7 mouse cellular contexts compared by ENCODE assay signal in the genomic region with DNA sequence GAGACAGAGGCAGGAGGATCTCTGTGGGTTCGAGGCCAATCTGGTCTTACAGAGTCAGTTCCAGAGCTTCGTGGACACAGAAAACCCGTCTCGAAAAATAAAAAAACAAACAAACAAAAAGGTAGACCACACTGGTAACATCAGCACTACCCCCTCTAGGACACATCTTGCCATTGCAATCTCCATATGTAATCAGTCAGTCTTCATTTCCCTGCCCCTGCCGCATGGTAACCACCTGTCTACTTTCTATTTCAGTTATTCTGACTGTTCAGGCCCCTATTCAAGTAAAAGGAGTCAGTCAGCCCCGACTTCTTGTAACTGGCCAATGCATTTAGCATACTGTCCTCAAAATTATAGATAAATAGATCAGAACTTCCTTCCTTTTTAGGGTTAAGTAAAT. TPM values are rescaled to one million over a fixed set of nuclear protein-coding genes. Genes with fewer than 3 reads are reported as not detected.
A peak's percentile ranks its signal among the peaks of the same experiment; 100 is the strongest.
DNase-seq lines count a peak whose midpoint lies in the region; ATAC-seq and TF ChIP-seq lines count a peak whose summit lies in the region.

No protein-coding gene starts in this region.

- no peak overlapping the region for H3K9ac ChIP-seq in neural tube, embryonic 11.5 days (ENCODE audit: low read length)
- no peak overlapping the region for H3K9ac ChIP-seq in hindbrain, postnatal 0 days (replicated peaks; ENCODE audit: low read length)
- no peak overlapping the region for H3K9ac ChIP-seq in midbrain, embryonic 15.5 days

- ATAC-seq in neural tube, embryonic 11.5 days (ENCODE audit: insufficient read depth, low FRiP score, low TSS enrichment): no peak
- ATAC-seq in hindbrain, postnatal 0 days: no peak
- ATAC-seq in midbrain, embryonic 15.5 days (replicated peaks): no peak

- WGBS in neural tube, embryonic 11.5 days: 76% methylated on average over 6 of the region's 6 CpGs
- 78% methylated on average over 6 of the region's 6 CpGs for WGBS in hindbrain, postnatal 0 days
- 75% methylated on average over 6 of the region's 6 CpGs for WGBS in midbrain, embryonic 15.5 days

- H3K27me3 ChIP-seq in neural tube, embryonic 11.5 days (ENCODE audit: control insufficient read depth, insufficient read depth, low read length): no peaks in the 10 kb centered on the region
- H3K27me3 ChIP-seq in hindbrain, postnatal 0 days (ENCODE audit: insufficient read depth, low read length): no peaks in the 10 kb centered on the region
- no peaks in the 10 kb centered on the region for H3K27me3 ChIP-seq in midbrain, embryonic 15.5 days (replicated peaks)

- no peaks in the 10 kb centered on the region for H3K9me3 ChIP-seq in neural tube, embryonic 11.5 days (ENCODE audit: control insufficient read depth, low read length)
- H3K9me3 ChIP-seq in hindbrain, postnatal 0 days (ENCODE audit: low read length): no peaks in the 10 kb centered on the region
- no peaks in the 10 kb centered on the region for H3K9me3 ChIP-seq in midbrain, embryonic 15.5 days

- H3K27ac ChIP-seq in neural tube, embryonic 11.5 days (ENCODE audit: low read depth, low read length): no peak overlapping the region
- H3K27ac ChIP-seq in brown adipose tissue, adult 24 weeks (replicated peaks; ENCODE audit: low read depth, low read length): no peak overlapping the region
- no peak overlapping the region for H3K27ac ChIP-seq in hindbrain, postnatal 0 days
- no peak overlapping the region for H3K27ac ChIP-seq in midbrain, embryonic 15.5 days

- H3K4me1 ChIP-seq in neural tube, embryonic 11.5 days (ENCODE audit: control insufficient read depth, insufficient read depth, low read length): 0 out of 2 replicates have a peak, but pooled peaks cover 2% of the 10 kb centered on the region
- H3K4me1 ChIP-seq in brown adipose tissue, adult 24 weeks (ENCODE audit: control insufficient read depth, insufficient read depth, insufficient read length, low read length): no peaks in the 10 kb centered on the region
- no peaks in the 10 kb centered on the region for H3K4me1 ChIP-seq in hindbrain, postnatal 0 days (ENCODE audit: insufficient read depth, low read length)
- H3K4me1 ChIP-seq in midbrain, embryonic 15.5 days: peaks cover 16% of the 10 kb centered on the region

- peaks cover 4% of the 10 kb centered on the region; the same call in 1 of the 2 replicates for H3K36me3 ChIP-seq in neural tube, embryonic 11.5 days (ENCODE audit: control insufficient read depth, insufficient read depth, low read length)
- H3K36me3 ChIP-seq in hindbrain, postnatal 0 days (ENCODE audit: insufficient read depth, low read length): peaks cover 13% of the 10 kb centered on the region
- peaks cover 19% of the 10 kb centered on the region for H3K36me3 ChIP-seq in midbrain, embryonic 15.5 days (replicated peaks)

- H3K4me3 ChIP-seq in neural tube, embryonic 11.5 days (ENCODE audit: low read depth, low read length): peak overlapping the region; percentile 62
- H3K4me3 ChIP-seq in brown adipose tissue, adult 24 weeks (ENCODE audit: insufficient read depth, low read depth, low read length): peak overlapping the region; percentile 82; the same call in 1 of the 2 replicates
- H3K4me3 ChIP-seq in hindbrain, postnatal 0 days (ENCODE audit: low read length): peak overlapping the region; percentile 79
- H3K4me3 ChIP-seq in midbrain, embryonic 15.5 days: peak overlapping the region; percentile 90

- no peak for DNase-seq in neural tube, embryonic 11.5 days (ENCODE audit: low spot score)
- no peak for DNase-seq in neural tube, embryonic 10.5 days (ENCODE audit: extremely low spot score, low spot score)
- no peak for DNase-seq in hindbrain, postnatal 0 days (ENCODE audit: low spot score)
- DNase-seq in frontal cortex, postnatal 36 days (ENCODE audit: low spot score in 2 of 2): no peak
- no peak for DNase-seq in ovary, postnatal 10 days (ENCODE audit: low spot score)

- no peak; the same call in 1 of the 2 replicates for TF ChIP-seq CTCF in hindbrain, postnatal 0 days (IDR thresholded peaks at IDR 0.05; ENCODE audit: low read depth)

- H3K4me2 ChIP-seq in neural tube, embryonic 11.5 days (ENCODE audit: low read depth): peak overlapping the region; percentile 45
- peak overlapping the region; percentile 64 for H3K4me2 ChIP-seq in hindbrain, postnatal 0 days (ENCODE audit: low read depth, low read length)
- peak overlapping the region; percentile 61 for H3K4me2 ChIP-seq in midbrain, embryonic 15.5 days

RNA-seq across cellular contexts. Expression of gene Polr1a, which starts 1.0 kb away (rescaled TPM):
- 28.9 and 29.3 TPM in 2 replicates for polyA plus RNA-seq in neural tube, embryonic 11.5 days (2014; fragmentation: Nextera tagmentation; extraction: Ambion mirVana)
- 11.1 and 12.6 TPM in 2 replicates for polyA plus RNA-seq in brown adipose tissue, adult 24 weeks (2012; ENCODE audit: insufficient read depth, insufficient read length, missing spikeins)
- total RNA-seq in hindbrain, postnatal 0 days (2014; rRNA removed): 22.3 and 45.4 TPM in 2 replicates
- polyA plus RNA-seq in hindbrain, postnatal 0 days (2015; fragmentation: Nextera tagmentation; extraction: Ambion mirVana): 13.1 and 15.0 TPM in 2 replicates
- 18.5 and 21.0 TPM in 2 replicates for polyA plus RNA-seq in midbrain, embryonic 15.5 days (2015; fragmentation: Nextera tagmentation; extraction: Ambion mirVana)

RNA-seq across cellular contexts. Expression of gene Ptcd3, which starts 1.3 kb away (rescaled TPM):
- 134 and 135 TPM in 2 replicates for polyA plus RNA-seq in neural tube, embryonic 11.5 days (2014; fragmentation: Nextera tagmentation; extraction: Ambion mirVana)
- polyA plus RNA-seq in brown adipose tissue, adult 24 weeks (2012; ENCODE audit: insufficient read depth, insufficient read length, missing spikeins): 114 and 147 TPM in 2 replicates
- total RNA-seq in hindbrain, postnatal 0 days (2014; rRNA removed): 34.3 and 38.1 TPM in 2 replicates
- 58.0 and 61.5 TPM in 2 replicates for polyA plus RNA-seq in hindbrain, postnatal 0 days (2015; fragmentation: Nextera tagmentation; extraction: Ambion mirVana)
- polyA plus RNA-seq in midbrain, embryonic 15.5 days (2015; fragmentation: Nextera tagmentation; extraction: Ambion mirVana): 81.9 and 84.0 TPM in 2 replicates
